Mouse (Mus musculus): ENCODE measurements at regions not wholly inside any gene's neighbourhood (a gene's known extent, or its start where the extent isn't known, plus 50 kb on each side); places are given as distances from the start of the nearest gene placed in this dataset.

DNA sequence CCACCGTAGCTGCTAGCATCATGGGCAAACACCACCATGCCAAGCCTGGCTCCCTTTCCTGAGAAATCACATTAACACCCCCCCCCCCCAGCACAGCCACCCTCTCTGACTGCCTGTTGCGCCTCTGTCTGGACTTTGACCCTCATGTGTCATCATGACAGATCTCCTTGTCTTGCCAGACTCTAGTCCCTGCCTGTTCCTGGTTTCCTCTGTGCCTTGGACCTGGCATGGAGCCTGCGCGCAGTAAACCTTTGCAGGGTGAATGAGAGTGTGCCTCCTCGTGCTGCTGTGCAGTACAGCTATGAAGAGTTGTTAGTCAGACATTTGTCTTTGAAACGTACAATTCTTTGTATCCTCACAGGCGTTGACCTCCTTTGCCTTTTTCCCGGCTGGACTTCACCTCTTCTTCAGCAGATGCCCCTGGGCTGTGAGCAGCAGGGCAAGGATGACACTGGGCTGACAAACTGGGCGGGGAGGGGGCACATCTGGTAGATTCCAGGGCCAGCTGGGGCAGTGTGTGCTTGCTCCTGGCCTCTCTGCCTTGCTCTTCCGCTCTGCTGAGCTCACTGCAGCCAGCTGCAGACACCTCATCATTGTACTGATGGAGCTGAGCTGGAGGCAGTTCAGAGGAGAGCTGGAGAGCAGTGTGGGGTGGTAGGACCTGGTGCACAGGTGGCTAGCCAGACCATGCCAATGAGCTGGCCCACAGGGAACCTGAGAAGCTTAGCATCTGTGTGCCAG lies 134.2 kb upstream of the Pja1 start:
- ATAC-seq (replicated peaks in 1 of 2; ENCODE audit: insufficient read depth in 1 of 2, low FRiP score in 2 of 2, low TSS enrichment in 1 of 2, low read depth in 1 of 2, poor library complexity in 2 of 2, severe bottlenecking in 2 of 2) = no peak

DNA sequence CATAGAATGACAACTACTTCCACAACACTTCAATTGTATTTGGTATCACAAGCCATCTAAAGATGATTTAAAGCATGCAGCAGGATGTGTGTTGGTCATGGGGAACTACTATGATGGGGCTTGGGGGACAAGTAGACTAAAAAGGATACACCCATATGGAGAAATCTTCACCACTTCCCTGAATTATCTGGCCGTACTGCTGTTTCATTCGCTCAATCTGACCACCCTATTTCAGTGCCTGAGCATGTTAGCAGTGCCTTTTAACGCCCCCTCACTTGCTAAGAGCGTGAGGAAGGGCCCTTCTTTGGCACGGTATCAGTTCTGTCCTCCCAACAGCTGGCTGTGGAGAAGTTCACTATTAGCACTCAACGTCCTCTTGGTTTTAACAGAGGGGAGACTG lies 132.6 kb upstream of the Pja1 start:
- ATAC-seq (replicated peaks in 1 of 2; ENCODE audit: insufficient read depth in 1 of 2, low FRiP score in 2 of 2, low TSS enrichment in 1 of 2, low read depth in 1 of 2, poor library complexity in 2 of 2, severe bottlenecking in 2 of 2) = peak; percentile 56 to 62

DNA sequence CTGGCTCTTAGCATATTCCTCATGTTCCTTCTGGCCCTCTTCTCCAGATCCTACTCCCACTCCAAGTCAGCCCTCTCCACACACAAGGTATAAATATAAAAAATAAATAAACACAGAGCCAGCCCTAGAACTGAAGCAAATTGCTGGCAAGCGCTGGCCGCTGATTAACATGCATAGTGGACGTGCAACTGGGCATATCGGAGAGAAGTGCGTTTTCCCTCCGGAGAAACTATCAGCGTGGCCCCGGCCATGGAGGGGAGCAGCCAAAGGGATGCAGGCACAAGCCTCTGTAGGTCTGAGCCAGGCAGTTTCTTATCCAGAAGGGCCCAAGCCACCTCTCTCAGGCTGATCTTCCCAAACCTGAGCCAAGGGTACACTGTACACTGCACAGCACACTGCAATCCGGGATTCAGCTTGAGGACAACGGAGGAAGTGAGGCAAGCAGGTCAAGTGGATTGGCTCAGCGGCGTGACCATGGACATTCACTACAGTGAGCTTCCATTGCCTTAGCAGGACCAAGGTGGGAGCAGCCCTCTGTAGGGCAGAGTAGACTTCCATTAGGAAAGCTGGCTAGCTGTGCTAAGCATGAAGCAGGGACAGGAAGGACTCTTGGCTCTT lies 131.3 kb upstream of the Pja1 start:
- ATAC-seq (replicated peaks in 1 of 2; ENCODE audit: insufficient read depth in 1 of 2, low FRiP score in 2 of 2, low TSS enrichment in 1 of 2, low read depth in 1 of 2, poor library complexity in 2 of 2, severe bottlenecking in 2 of 2) = no peak

DNA sequence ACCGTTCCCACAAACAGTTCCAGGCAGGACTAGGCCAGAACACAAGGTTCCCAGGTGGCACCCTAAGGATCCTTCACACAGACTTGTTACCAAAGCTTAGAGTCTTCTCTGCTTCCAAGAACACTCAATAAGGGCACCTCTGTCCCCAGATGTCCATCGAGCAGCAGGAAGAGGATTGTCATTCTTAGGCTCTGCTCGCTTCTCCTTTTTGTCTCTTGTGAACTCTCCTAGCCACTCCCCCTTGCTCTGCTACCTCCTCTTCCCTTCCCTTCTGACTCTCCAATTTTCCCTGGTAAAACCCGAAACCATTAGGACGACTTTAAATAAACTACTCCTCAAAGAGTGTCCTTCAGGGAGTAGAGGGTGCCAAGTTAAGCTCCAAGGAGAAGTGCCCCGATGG lies 124.4 kb upstream of the Pja1 start:
- ATAC-seq (replicated peaks in 1 of 2; ENCODE audit: insufficient read depth in 1 of 2, low FRiP score in 2 of 2, low TSS enrichment in 1 of 2, low read depth in 1 of 2, poor library complexity in 2 of 2, severe bottlenecking in 2 of 2) = no peak

DNA sequence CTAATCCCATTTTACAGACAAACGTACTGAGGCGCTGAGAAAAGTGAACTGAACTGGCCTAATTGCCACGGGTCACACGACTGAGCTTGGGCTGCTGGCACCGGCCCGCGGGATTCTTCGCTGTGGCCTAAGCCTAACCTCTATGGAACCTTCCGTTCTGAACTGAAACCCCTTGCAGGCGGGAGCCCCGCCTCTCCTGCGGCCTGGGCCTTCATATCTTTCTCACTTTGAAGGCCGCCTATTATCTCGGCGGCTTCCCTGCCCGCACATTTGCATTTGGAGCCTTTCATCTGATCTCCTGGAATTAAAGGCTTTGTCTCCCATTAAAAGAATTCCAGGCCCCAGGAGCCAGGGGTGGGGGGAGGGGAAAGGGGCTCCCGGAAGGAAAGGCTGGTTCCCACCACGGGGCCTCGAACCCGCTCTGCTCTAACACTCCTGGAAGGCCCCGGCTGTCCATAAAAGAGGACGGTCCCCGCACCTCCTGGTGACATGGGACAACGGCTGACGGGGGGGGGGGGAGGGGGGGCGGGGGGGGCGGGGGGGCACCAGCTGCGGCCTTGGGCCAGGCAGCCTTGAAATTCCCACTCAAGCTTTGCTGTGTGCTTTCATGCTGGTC lies 122.9 kb upstream of the Pja1 start:
- ATAC-seq (replicated peaks in 1 of 2; ENCODE audit: insufficient read depth in 1 of 2, low FRiP score in 2 of 2, low TSS enrichment in 1 of 2, low read depth in 1 of 2, poor library complexity in 2 of 2, severe bottlenecking in 2 of 2) = peak; percentile 48 to 49; a peak in 3 of 4 replicates

DNA sequence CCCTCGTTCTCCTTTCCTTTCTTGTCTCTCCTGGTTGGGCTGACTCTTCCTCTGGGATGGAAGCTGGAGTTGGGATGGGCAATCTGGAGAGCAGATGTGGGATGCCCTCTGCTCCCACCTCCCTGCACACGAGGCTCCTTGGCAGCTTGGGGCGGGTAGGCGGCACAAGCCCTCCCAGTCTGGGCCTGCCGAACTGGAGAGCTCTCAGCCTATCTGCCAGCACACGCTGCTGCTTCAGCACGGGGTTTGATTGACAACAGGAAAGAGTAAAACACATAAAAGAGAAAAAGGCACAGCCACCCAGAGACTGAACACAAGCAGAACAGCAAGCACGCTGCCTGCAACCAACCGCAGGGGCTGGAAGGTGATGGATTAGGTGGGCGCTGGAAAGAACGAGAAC lies 121.9 kb upstream of the Pja1 start:
- no peak for ATAC-seq (replicated peaks in 1 of 2; ENCODE audit: insufficient read depth in 1 of 2, low FRiP score in 2 of 2, low TSS enrichment in 1 of 2, low read depth in 1 of 2, poor library complexity in 2 of 2, severe bottlenecking in 2 of 2)

DNA sequence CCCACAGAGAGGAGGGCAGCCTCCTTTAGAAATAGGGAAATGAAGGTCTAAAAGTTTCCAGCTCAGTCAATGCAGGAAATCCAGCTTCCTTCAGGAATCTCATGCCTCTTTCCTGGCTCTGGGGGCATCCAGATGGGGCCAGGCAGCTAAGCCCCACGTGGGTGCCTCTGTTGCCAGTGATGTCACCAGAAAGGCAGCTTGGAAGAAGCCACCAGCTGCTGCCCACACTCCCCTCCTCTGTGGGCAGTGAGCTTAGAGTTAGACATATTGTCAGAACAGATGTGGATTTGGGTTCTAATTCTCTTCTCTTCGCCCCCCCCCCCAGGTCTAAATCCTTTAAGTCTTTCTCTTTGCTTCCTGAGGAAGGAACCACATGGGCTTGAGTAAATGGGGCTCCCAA lies 116.2 kb upstream of the Pja1 start:
- ATAC-seq (replicated peaks in 1 of 2; ENCODE audit: insufficient read depth in 1 of 2, low FRiP score in 2 of 2, low TSS enrichment in 1 of 2, low read depth in 1 of 2, poor library complexity in 2 of 2, severe bottlenecking in 2 of 2) = no peak

DNA sequence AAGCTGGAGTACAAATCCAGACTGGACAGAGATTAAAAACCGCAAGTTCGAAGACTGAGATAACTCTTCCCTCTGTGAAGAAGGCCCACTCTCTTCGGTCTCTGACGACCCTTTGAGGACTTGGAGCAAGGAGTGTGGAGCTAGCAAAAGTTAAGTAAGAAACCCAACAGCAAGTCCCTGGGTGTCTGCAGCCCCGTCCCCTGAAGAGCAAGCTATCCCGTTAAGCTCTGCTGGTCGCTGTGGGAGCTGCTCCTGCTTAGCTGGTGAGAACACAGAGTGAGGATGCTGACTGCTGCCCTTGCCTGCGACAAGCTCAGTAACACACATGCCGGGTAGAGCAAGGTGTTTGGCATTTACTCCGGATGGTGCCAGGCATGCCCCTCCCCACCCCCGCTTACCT lies 115.2 kb upstream of the Pja1 start:
- ATAC-seq (replicated peaks in 1 of 2; ENCODE audit: insufficient read depth in 1 of 2, low FRiP score in 2 of 2, low TSS enrichment in 1 of 2, low read depth in 1 of 2, poor library complexity in 2 of 2, severe bottlenecking in 2 of 2) = no peak

DNA sequence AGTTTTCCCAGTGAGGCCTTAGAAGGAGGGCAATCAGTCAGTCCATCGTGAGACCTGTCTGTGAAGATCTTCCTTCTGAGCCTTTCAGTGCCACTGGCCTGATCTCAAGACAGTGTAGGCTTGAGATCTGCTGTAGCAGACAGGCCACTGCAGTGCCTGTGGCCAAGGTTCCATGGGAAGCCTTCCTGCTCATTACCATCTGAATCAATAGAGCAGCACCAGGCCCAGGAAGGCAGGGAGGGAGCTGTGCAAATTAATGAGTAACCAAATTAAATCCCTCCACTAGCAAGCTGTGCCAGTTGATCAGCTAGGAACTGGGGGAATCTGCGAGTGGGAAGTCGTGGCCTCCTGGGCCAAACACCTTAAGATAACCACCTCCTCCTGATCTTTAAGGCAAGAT lies 114.6 kb upstream of the Pja1 start:
- no peak for ATAC-seq (replicated peaks in 1 of 2; ENCODE audit: insufficient read depth in 1 of 2, low FRiP score in 2 of 2, low TSS enrichment in 1 of 2, low read depth in 1 of 2, poor library complexity in 2 of 2, severe bottlenecking in 2 of 2)

DNA sequence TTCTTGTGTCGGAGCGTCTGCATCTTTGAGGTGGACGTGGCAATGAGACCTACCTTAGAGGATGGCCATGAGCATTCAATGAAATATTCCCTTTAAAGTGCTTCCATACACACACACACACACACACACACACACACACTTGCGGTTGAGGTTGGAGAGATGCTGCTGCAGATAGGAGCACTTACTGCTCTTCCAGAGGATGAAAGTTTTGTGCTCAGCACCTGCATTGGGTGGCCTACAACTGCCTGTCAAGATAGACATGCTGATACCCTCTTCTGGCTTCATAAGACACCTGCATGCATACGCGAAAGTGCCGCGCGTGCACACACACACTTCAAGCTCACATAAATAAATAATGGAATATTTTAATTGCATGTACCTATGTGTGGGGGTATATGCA lies 111.5 kb upstream of the Pja1 start:
- ATAC-seq (replicated peaks in 1 of 2; ENCODE audit: insufficient read depth in 1 of 2, low FRiP score in 2 of 2, low TSS enrichment in 1 of 2, low read depth in 1 of 2, poor library complexity in 2 of 2, severe bottlenecking in 2 of 2) = no peak

DNA sequence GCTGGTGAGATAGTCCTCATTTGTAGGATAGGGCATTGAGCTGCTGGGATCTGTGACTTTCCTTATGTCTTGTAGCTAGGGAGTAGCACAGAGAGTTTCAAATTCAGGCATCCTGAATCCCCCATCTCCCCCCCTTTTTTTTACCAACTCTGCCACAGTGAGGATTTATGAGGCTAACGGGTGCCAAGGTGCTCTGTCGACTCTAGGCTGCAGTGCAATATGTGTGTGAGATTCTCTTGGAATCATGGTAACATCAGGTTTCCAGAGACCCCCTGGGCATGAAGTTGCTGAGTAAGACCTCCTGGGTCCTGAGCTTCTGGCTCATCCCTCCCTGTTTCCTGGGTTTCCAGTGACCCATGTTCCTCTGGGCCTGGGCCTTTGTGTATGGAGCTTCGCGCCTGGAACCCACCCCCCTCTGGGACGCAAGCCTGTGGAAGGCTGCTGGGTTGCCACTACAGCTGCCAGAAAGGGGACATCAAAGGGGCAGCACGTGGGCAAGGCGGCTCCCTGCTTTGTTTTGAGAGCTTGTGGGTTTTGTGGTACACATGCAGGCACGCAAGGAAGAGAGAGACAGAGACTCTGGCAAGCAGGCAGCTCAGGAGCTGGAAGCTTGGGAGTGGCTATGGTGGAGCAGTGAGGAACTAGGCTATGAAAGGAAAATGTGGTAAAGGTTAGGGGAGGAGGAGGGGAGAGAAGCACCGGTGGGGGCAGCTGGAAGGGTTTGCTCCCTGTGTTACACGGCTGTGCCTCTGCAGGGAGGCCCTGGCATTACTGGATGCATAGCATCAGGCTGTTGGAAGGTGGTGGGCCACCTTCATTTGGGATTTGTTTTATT lies 110.8 kb upstream of the Pja1 start:
- peak; percentile 37 to 77 for ATAC-seq (replicated peaks in 1 of 2; ENCODE audit: insufficient read depth in 1 of 2, low FRiP score in 2 of 2, low TSS enrichment in 1 of 2, low read depth in 1 of 2, poor library complexity in 2 of 2, severe bottlenecking in 2 of 2)

DNA sequence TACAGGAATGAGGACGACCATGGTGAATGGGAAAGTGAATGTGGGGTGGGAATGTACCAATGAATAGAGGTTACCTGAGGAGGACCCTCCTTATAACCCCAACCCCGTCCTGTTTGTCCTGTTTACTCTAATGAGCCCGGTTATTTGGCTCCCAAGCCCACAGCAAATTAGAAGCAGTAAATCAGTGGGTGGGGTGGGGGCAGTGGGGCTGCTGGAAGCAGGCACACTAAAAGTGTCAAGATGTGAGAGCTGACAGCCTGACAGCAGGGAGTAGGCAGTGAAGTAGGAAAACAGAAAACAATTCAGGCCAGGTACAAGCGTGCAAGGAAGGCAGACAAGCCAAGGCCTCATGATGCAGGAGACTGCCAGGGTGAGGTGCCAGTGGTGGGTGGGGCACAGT lies 108.1 kb upstream of the Pja1 start:
- no peak for ATAC-seq (replicated peaks in 1 of 2; ENCODE audit: insufficient read depth in 1 of 2, low FRiP score in 2 of 2, low TSS enrichment in 1 of 2, low read depth in 1 of 2, poor library complexity in 2 of 2, severe bottlenecking in 2 of 2)

DNA sequence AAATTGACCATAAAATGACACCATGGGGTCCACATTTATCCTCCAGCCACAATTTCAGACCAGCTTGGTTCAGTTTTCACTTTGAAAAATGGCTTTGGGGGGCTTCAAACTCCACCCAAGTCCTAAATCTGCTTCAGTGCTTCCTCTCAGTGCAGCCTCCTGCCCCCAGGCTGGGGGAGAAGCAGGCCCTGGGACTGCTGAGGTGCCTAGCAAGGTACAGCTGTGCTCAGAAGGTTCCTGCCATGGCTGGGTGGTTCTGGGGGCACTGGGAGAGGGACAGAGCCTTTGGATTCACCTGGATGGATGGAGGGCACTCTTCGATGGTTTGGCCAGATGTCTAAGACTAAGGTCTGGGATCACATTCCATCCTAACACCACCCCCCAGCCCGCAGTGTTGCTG lies 107.7 kb upstream of the Pja1 start:
- no peak for ATAC-seq (replicated peaks in 1 of 2; ENCODE audit: insufficient read depth in 1 of 2, low FRiP score in 2 of 2, low TSS enrichment in 1 of 2, low read depth in 1 of 2, poor library complexity in 2 of 2, severe bottlenecking in 2 of 2)

DNA sequence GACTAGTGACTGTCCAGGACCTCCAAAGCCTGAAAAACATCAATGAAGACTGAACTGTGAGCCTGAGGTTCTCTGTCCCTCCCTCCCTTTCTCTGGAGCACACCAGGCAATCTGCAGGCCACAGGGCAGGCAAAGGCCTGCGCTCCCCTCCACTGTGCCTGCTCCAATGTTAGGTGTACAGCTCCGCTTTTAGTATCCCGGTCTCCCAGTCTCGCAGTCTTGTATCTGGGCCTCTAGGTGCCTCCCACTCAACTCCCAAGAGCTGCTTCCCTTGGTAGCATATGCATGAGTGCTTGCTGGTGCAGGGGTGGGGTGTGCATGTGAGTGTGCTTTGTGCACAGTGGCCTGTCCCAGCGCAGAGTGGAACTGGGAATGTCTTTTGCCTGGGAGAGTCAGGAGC lies 104.0 kb upstream of the Pja1 start:
- ATAC-seq (replicated peaks in 1 of 2; ENCODE audit: insufficient read depth in 1 of 2, low FRiP score in 2 of 2, low TSS enrichment in 1 of 2, low read depth in 1 of 2, poor library complexity in 2 of 2, severe bottlenecking in 2 of 2) = no peak

DNA sequence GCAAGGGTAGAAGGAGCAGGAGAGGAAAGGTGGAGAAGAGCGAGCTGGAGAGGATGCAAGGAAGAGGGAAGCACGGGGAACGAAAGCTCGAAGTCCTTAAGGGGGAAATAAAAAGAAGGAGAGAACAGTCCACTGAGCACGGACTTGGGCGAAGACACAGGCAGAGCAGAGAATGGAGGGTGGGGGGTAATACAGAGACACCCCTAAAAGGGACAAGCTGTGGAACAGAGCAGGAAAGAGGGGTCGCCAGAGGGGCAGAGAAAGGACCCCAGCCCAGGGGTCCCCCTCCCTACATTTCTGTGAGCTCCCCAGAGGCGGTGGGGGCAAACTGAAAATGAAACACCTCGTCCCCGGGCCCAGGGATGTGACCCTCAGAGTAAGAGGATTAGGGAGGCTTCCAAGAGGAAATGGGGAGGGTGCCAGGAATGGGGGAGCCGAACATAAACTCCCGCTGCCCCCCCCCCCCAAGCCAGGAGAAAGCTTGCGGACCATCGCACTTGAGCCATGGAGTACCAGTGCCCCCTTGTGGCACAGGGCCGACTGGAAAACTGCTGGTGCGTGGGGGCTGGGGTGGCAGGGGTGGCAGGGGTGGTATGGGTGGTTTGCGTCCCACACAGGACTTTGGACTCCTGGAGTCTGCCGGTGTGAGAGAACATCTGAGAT lies 103.5 kb upstream of the Pja1 start:
- ATAC-seq (replicated peaks in 1 of 2; ENCODE audit: insufficient read depth in 1 of 2, low FRiP score in 2 of 2, low TSS enrichment in 1 of 2, low read depth in 1 of 2, poor library complexity in 2 of 2, severe bottlenecking in 2 of 2) = peak in 1 of 2 experiments; percentile 48; a peak in 1 of 4 replicates

DNA sequence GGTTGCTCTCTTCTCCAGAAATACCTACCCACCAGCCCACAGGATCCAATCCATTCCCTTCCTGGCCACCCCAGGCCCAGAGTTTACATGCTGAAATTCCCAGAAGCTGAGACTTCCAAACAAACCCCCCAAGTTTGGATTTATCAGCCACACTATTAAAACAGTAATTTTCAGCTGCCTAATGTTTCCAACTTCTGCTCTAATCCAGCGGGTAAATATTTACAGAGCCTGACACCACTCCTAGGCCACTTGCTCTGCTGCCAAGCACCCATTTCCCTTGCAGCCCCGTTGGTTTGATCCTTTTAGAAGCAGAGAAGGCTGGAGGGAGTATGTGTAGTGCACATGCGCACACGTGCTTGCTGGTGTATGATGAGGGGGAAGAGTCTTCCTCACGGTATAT lies 99.1 kb upstream of the Pja1 start:
- no peak for ATAC-seq (replicated peaks in 1 of 2; ENCODE audit: insufficient read depth in 1 of 2, low FRiP score in 2 of 2, low TSS enrichment in 1 of 2, low read depth in 1 of 2, poor library complexity in 2 of 2, severe bottlenecking in 2 of 2)

DNA sequence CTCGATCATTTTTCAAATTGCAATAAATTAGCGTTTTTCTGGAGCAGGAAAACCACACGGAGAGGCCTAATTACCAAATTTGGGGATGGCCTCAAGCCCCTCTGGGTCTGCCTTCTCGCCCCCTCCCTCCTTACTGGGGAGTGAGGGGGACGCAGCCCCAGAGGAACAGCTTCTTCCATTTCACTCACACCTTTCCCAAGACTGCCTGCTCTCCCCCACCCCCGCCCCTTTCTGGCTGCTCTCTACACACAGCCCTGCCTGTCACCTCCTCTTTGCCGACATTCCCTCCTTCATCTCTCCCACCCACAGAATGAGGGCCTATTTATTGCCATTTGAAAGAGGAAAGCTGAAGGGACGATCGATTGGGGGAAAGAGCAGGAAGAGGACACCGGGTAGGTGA lies 97.2 kb upstream of the Pja1 start:
- no peak for ATAC-seq (replicated peaks in 1 of 2; ENCODE audit: insufficient read depth in 1 of 2, low FRiP score in 2 of 2, low TSS enrichment in 1 of 2, low read depth in 1 of 2, poor library complexity in 2 of 2, severe bottlenecking in 2 of 2)

Data from hematopoietic stem cell, adult 5-6 weeks (primary cell).